Mouse (Mus musculus): ENCODE results near the gene Gm42878. TPM values are rescaled to one million over a fixed set of nuclear protein-coding genes. Genes with fewer than 3 reads are reported as not detected.
"Not testable (repeated sequence)": the region's sequence is repeated elsewhere in the genome, so short reads cannot be mapped to it uniquely, and the experiment has no call there.

Gm42878 gene
- polyA plus RNA-seq, 1 experiment from 2014 or later = not detected

DNA sequence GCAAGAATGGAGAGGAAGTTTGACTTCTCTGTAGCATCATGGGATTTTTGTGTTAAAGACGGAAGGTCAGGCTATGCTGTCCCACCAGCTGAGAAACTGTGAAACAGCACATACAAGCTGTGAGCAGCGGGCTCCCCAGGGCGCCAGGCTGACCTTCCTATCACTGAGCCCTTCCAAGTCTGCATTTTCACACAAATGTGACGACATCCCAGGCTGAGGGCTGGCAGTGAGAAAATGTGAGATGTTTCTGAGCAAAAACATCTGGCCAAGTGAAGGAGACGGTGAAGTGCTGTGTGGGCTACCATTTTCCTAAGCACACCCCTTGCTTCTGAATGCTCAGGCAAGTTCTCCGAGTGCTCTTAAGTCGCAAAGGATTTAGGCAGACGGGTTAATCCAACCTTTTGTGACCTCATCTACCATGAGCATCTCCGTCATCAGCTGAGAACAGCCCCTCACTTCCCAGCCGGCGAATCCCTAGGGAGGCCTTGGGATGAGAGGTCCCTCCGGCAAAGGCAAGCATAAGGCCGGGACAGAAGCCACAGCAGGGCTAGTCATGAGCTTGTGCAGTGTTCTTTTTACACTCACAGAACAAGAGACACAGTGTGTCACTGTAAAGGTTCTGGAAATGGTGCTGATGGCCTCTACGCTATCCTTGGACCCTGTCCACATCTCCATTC, 19.4 kb downstream of the Gm42878 start:
- no peaks in the 10 kb centered on the region for H3K27me3 ChIP-seq (ENCODE audit: control insufficient read depth, insufficient read depth, low read length)
- DNase-seq = no peak
- H3K4me3 ChIP-seq (replicated peaks; ENCODE audit: low read depth, low read length) = no peak overlapping the region
- peaks cover 85% of the 10 kb centered on the region for H3K36me3 ChIP-seq (ENCODE audit: control insufficient read depth, insufficient read depth, low read length)
- 90% methylated on average over 14 of the region's 14 CpGs for WGBS
- H3K4me2 ChIP-seq (ENCODE audit: low read length) = no peak overlapping the region
- ATAC-seq (ENCODE audit: low FRiP score, low TSS enrichment) = no peak
- no peaks in the 10 kb centered on the region for H3K4me1 ChIP-seq (ENCODE audit: control insufficient read depth, insufficient read depth, low read length)
- H3K9ac ChIP-seq (replicated peaks; ENCODE audit: low read length) = no peak overlapping the region
- no peak overlapping the region for H3K27ac ChIP-seq (replicated peaks; ENCODE audit: low read depth, low read length)
- H3K9me3 ChIP-seq (ENCODE audit: control insufficient read depth, low read length) = no peaks in the 10 kb centered on the region

- not testable (repeated sequence) for H3K4me3 ChIP-seq (replicated peaks; ENCODE audit: low read depth, low read length); DNase-seq; ATAC-seq (ENCODE audit: low FRiP score, low TSS enrichment); H3K4me2 ChIP-seq (ENCODE audit: low read length); H3K9ac ChIP-seq (replicated peaks; ENCODE audit: low read length); H3K9me3 ChIP-seq (ENCODE audit: control insufficient read depth, low read length); H3K4me1 ChIP-seq (ENCODE audit: control insufficient read depth, insufficient read depth, low read length); H3K27ac ChIP-seq (replicated peaks; ENCODE audit: low read depth, low read length); H3K27me3 ChIP-seq (ENCODE audit: control insufficient read depth, insufficient read depth, low read length)
- 93% methylated on average over 11 of the region's 17 CpGs for WGBS
- H3K36me3 ChIP-seq (ENCODE audit: control insufficient read depth, insufficient read depth, low read length) = peaks cover 56% of the 10 kb centered on the region
Observed at GRCm38 (mm10) chr5:121519758-121520157, 25.5 kb downstream of the Gm42878 start.

DNA sequence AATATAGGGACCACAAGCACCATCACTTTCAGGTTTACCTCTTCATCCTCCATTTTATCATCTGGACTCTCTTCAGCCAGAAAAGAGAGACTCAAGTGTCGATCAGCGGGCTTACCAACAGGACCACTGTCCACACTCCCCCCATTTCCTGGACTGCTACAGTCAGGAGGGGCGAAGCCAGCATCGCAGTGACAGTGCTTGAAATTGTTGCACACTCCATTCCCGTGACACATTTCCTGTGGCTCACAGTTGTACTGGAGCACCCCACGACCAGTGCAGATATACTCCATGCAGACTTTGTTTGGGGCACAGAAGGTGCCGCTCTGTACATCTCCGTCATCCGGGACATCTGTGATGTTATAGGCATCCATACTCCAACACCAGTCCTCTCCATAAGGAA, 26.3 kb downstream of the Gm42878 start:
- Histone ChIP-seq H3K4me1 (ENCODE audit: control insufficient read depth, insufficient read depth, low read length) (no peaks in the 10 kb centered on the region), H3K36me3 (ENCODE audit: control insufficient read depth, insufficient read depth, low read length) (peaks cover 48% of the 10 kb centered on the region), H3K27me3 (ENCODE audit: control insufficient read depth, insufficient read depth, low read length) (no peaks in the 10 kb centered on the region), H3K9me3 (ENCODE audit: control insufficient read depth, low read length) (no peaks in the 10 kb centered on the region), H3K9ac (replicated peaks; ENCODE audit: low read length) (no peak overlapping the region), H3K4me2 (ENCODE audit: low read length) (no peak overlapping the region), H3K27ac (replicated peaks; ENCODE audit: low read depth, low read length) (no peak overlapping the region), H3K4me3 (replicated peaks; ENCODE audit: low read depth, low read length) (no peak overlapping the region)
- WGBS = 95% methylated on average over 9 of the region's 9 CpGs
- no peak for DNase-seq
- no peak for ATAC-seq (ENCODE audit: low FRiP score, low TSS enrichment)

DNA sequence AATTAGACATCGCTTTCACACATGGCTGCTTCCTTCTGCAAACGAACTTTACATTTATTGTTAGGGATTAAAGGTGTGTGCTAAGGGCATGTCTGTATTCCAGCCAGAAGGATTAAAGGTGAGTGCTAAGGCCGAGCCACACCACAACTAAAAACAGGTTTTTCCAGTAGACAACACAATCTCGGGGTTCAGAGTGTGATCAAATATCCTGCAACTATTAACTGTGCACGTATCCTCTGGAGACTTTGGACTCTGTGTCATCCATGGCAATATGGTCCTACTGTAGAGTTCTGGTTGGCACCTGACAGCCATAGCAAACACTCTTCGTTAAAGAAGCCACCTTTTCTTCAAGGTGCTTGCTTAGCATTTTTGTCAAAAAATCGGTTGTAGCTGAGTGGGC, 35.3 kb downstream of the Gm42878 start:
- 82% methylated on average over 7 of the region's 7 CpGs for WGBS
- H3K4me3 ChIP-seq (replicated peaks; ENCODE audit: low read depth, low read length) = no peak overlapping the region
- no peaks in the 10 kb centered on the region for H3K4me1 ChIP-seq (ENCODE audit: control insufficient read depth, insufficient read depth, low read length)
- no peaks in the 10 kb centered on the region for H3K36me3 ChIP-seq (ENCODE audit: control insufficient read depth, insufficient read depth, low read length)
- H3K9ac ChIP-seq (replicated peaks; ENCODE audit: low read length) = no peak overlapping the region
- no peaks in the 10 kb centered on the region for H3K27me3 ChIP-seq (ENCODE audit: control insufficient read depth, insufficient read depth, low read length)
- no peak for ATAC-seq (ENCODE audit: low FRiP score, low TSS enrichment)
- no peak for DNase-seq
- no peaks in the 10 kb centered on the region for H3K9me3 ChIP-seq (ENCODE audit: control insufficient read depth, low read length)
- no peak overlapping the region for H3K27ac ChIP-seq (replicated peaks; ENCODE audit: low read depth, low read length)
- no peak overlapping the region for H3K4me2 ChIP-seq (ENCODE audit: low read length)

- WGBS = 95% methylated on average over 1 of the region's 1 CpGs
- no peaks in the 10 kb centered on the region for H3K9me3 ChIP-seq (ENCODE audit: control insufficient read depth, low read length)
- no peak for DNase-seq
- no peaks in the 10 kb centered on the region for H3K36me3 ChIP-seq (ENCODE audit: control insufficient read depth, insufficient read depth, low read length)
- no peaks in the 10 kb centered on the region for H3K27me3 ChIP-seq (ENCODE audit: control insufficient read depth, insufficient read depth, low read length)
- H3K9ac ChIP-seq (replicated peaks; ENCODE audit: low read length) = no peak overlapping the region
- no peak for ATAC-seq (ENCODE audit: low FRiP score, low TSS enrichment)
- no peak overlapping the region for H3K27ac ChIP-seq (replicated peaks; ENCODE audit: low read depth, low read length)
- H3K4me2 ChIP-seq (ENCODE audit: low read length) = no peak overlapping the region
- no peaks in the 10 kb centered on the region for H3K4me1 ChIP-seq (ENCODE audit: control insufficient read depth, insufficient read depth, low read length)
- no peak overlapping the region for H3K4me3 ChIP-seq (replicated peaks; ENCODE audit: low read depth, low read length)
Observed at GRCm38 (mm10) chr5:121506846-121507245, 38.4 kb downstream of the Gm42878 start.

DNA sequence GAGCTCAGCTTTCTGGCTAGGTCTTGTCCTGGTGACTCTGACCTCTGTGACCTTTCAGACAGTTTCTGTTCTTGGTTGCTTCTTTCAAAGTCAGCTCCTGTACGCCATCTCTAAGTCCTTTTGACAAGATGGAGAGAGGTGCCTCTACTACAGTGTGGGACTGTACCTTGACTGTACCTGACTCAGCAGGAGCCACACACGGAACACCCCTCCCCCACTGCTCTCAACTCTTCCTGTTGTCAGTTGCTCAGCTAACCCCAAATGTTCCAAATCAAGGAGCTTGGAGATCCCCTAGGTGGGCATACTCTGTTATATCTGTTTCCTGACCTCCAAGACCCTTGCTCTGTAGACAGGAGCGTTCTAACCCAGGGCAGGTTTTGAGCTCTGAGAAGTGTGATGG, 42.1 kb downstream of the Gm42878 start, which contains the start of gene Adam1b:
Gene Adam1b, minus strand, starts transcription at position 205 of the 400 bp plus-strand sequence.
- H3K27ac ChIP-seq (replicated peaks; ENCODE audit: low read depth, low read length) = no peak within 1 kb of the TSS
- no peaks in the 10 kb centered on the region for H3K27me3 ChIP-seq (ENCODE audit: control insufficient read depth, insufficient read depth, low read length)
- DNase-seq = no peak
- no peaks in the 10 kb centered on the region for H3K36me3 ChIP-seq (ENCODE audit: control insufficient read depth, insufficient read depth, low read length)
- ATAC-seq (ENCODE audit: low FRiP score, low TSS enrichment) = no peak
- no peaks in the 10 kb centered on the region for H3K9me3 ChIP-seq (ENCODE audit: control insufficient read depth, low read length)
- H3K4me2 ChIP-seq (ENCODE audit: low read length) = no peak within 1 kb of the TSS
- H3K9ac ChIP-seq (replicated peaks; ENCODE audit: low read length) = no peak within 1 kb of the TSS
- no peak within 1 kb of the TSS for H3K4me3 ChIP-seq (replicated peaks; ENCODE audit: low read depth, low read length)
- H3K4me1 ChIP-seq (ENCODE audit: control insufficient read depth, insufficient read depth, low read length) = no peaks in the 10 kb centered on the region
- WGBS = 87% methylated on average over 3 of the region's 3 CpGs

DNA sequence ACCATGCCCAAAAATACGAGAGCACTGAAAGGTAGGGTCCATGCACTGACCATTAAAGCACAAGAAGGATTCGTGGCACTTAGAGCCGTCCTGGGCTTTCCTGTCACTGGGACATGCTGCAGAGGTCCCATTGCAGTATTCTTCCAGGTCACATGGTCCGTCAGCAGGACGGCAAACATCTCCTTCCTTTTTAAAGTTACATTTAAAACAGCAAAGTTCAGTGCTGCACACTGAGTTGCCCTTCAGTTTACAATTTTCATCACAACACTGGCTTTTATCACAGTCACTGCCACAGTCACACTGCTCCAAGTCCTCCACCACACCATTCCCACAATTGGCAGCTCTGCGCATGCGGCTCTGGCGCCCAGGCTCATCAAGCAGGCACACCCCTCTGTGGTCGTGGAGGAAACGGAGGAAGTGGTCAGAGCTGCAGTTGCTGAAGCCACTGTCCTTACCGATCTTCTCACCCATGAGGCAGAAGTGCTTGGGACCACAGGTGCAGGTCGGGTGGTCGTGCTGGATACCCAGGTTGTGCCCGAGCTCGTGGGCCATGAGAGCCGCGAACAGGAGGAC, 43.8 kb downstream of the Gm42878 start:
- H3K36me3 ChIP-seq (ENCODE audit: control insufficient read depth, insufficient read depth, low read length); ATAC-seq (ENCODE audit: low FRiP score, low TSS enrichment); H3K4me3 ChIP-seq (replicated peaks; ENCODE audit: low read depth, low read length); H3K4me1 ChIP-seq (ENCODE audit: control insufficient read depth, insufficient read depth, low read length); DNase-seq; H3K27ac ChIP-seq (replicated peaks; ENCODE audit: low read depth, low read length); H3K27me3 ChIP-seq (ENCODE audit: control insufficient read depth, insufficient read depth, low read length); H3K9me3 ChIP-seq (ENCODE audit: control insufficient read depth, low read length); H3K4me2 ChIP-seq (ENCODE audit: low read length); H3K9ac ChIP-seq (replicated peaks; ENCODE audit: low read length): not testable (repeated sequence)
- 85% methylated on average over 10 of the region's 17 CpGs for WGBS

DNA sequence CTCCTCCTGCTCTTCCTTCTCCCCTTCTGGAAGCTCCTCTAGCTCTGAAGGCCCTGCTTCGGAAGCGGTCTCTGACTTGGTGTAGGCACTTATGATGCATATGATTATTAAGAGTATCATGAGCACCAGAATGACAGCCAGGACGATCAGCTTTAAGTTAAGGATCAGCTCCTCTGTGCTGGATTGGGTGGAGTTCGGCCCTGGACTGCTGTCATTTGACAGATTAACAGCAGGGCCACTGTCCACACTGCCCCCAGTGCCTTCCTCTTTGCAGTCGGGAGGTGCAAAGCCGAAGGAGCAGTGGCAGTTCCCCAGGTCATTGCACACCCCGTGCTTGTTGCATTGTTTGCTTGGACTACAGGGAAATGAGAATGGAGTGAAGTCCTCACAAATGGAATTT, 44.6 kb downstream of the Gm42878 start:
- Histone ChIP-seq H3K27ac (replicated peaks; ENCODE audit: low read depth, low read length) (no peak overlapping the region), H3K4me1 (ENCODE audit: control insufficient read depth, insufficient read depth, low read length) (no peaks in the 10 kb centered on the region), H3K27me3 (ENCODE audit: control insufficient read depth, insufficient read depth, low read length) (no peaks in the 10 kb centered on the region), H3K9me3 (ENCODE audit: control insufficient read depth, low read length) (no peaks in the 10 kb centered on the region), H3K9ac (replicated peaks; ENCODE audit: low read length) (no peak overlapping the region), H3K4me3 (replicated peaks; ENCODE audit: low read depth, low read length) (no peak overlapping the region), H3K4me2 (ENCODE audit: low read length) (no peak overlapping the region), H3K36me3 (ENCODE audit: control insufficient read depth, insufficient read depth, low read length) (no peaks in the 10 kb centered on the region)
- ATAC-seq (ENCODE audit: low FRiP score, low TSS enrichment) = no peak
- DNase-seq = no peak
- 82% methylated on average over 7 of the region's 7 CpGs for WGBS

DNA sequence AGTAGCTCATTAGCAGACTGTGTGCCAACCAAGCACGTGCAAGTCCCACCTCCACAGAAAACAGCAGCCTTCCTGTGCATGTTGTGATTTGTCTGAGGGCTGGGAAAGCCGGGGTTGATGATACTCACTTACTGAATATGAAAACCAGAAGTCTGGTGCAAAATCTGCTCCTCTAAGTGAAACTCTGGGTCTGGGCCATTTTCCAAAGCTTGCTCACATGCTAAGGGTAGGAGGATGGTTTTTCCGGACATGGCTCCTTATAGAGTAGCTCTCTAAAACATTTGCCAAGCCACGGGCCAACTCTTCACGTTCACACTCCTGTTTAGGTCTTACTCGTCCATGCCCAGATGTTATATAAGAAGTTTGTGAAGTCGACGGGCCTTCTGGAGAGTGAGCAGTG, 52.0 kb downstream of the Gm42878 start:
- H3K4me2 ChIP-seq (ENCODE audit: low read length) = no peak overlapping the region
- no peak overlapping the region for H3K9ac ChIP-seq (replicated peaks; ENCODE audit: low read length)
- no peak overlapping the region for H3K4me3 ChIP-seq (replicated peaks; ENCODE audit: low read depth, low read length)
- H3K27me3 ChIP-seq (ENCODE audit: control insufficient read depth, insufficient read depth, low read length) = no peaks in the 10 kb centered on the region
- H3K4me1 ChIP-seq (ENCODE audit: control insufficient read depth, insufficient read depth, low read length) = no peaks in the 10 kb centered on the region
- WGBS = 80% methylated on average over 8 of the region's 8 CpGs
- H3K36me3 ChIP-seq (ENCODE audit: control insufficient read depth, insufficient read depth, low read length) = no peaks in the 10 kb centered on the region
- no peak for DNase-seq
- H3K9me3 ChIP-seq (ENCODE audit: control insufficient read depth, low read length) = no peaks in the 10 kb centered on the region
- H3K27ac ChIP-seq (replicated peaks; ENCODE audit: low read depth, low read length) = no peak overlapping the region
- no peak for ATAC-seq (ENCODE audit: low FRiP score, low TSS enrichment)
